Mouse (Mus musculus): ENCODE results near the gene Polk. TPM values are rescaled to one million over a fixed set of nuclear protein-coding genes. Genes with fewer than 3 reads are reported as not detected.

The Polk gene
- polyA plus RNA-seq, 1 experiment from 2014 or later, result 8.4 TPM

GRCm38 (mm10) chr13:96487968-96488367 lies 54.4 kb downstream of the Polk start:
- Histone ChIP-seq H3K27me3 (no peaks in the 10 kb centered on the region), H3K4me1 (no peaks in the 10 kb centered on the region), H3K9me3 (no peaks in the 10 kb centered on the region), H3K36me3 (replicated peaks) (peaks cover 15% of the 10 kb centered on the region), H3K4me2 (no peak overlapping the region), H3K9ac (no peak overlapping the region), H3K4me3 (replicated peaks) (no peak overlapping the region), H3K27ac (no peak overlapping the region)
- WGBS, result 89% methylated on average over 6 of the region's 6 CpGs
- ATAC-seq (ENCODE audit: low FRiP score), result no peak

- 95% methylated on average over 6 of the region's 6 CpGs for WGBS
- Histone ChIP-seq H3K27me3 (no peaks in the 10 kb centered on the region), H3K27ac (no peak overlapping the region), H3K9ac (no peak overlapping the region), H3K4me3 (replicated peaks) (no peak overlapping the region), H3K4me1 (no peaks in the 10 kb centered on the region), H3K36me3 (replicated peaks) (peaks cover 15% of the 10 kb centered on the region), H3K4me2 (no peak overlapping the region), H3K9me3 (no peaks in the 10 kb centered on the region)
- no peak for ATAC-seq (ENCODE audit: low FRiP score)
Observed at GRCm38 (mm10) chr13:96487230-96487629, 55.1 kb downstream of the Polk start.

- no peak overlapping the region for H3K27ac ChIP-seq
- H3K9ac ChIP-seq, result no peak overlapping the region
- no peaks in the 10 kb centered on the region for H3K27me3 ChIP-seq
- H3K4me3 ChIP-seq (replicated peaks), result no peak overlapping the region
- no peaks in the 10 kb centered on the region for H3K9me3 ChIP-seq
- WGBS, result 93% methylated on average over 1 of the region's 1 CpGs
- ATAC-seq (ENCODE audit: low FRiP score), result no peak
- no peak overlapping the region for H3K4me2 ChIP-seq
- H3K36me3 ChIP-seq (replicated peaks), result no peaks in the 10 kb centered on the region
- H3K4me1 ChIP-seq, result no peaks in the 10 kb centered on the region
Observed at GRCm38 (mm10) chr13:96478991-96479390, 63.4 kb downstream of the Polk start.

- 96% methylated on average over 4 of the region's 4 CpGs for WGBS
- no peak overlapping the region for H3K4me2 ChIP-seq
- no peak overlapping the region for H3K27ac ChIP-seq
- H3K9me3 ChIP-seq, result no peaks in the 10 kb centered on the region
- no peak overlapping the region for H3K9ac ChIP-seq
- no peak for ATAC-seq (ENCODE audit: low FRiP score)
- H3K4me1 ChIP-seq, result no peaks in the 10 kb centered on the region
- no peaks in the 10 kb centered on the region for H3K27me3 ChIP-seq
- no peak overlapping the region for H3K4me3 ChIP-seq (replicated peaks)
- H3K36me3 ChIP-seq (replicated peaks), result no peaks in the 10 kb centered on the region
Observed at GRCm38 (mm10) chr13:96477226-96477625, 65.2 kb downstream of the Polk start.

DNA sequence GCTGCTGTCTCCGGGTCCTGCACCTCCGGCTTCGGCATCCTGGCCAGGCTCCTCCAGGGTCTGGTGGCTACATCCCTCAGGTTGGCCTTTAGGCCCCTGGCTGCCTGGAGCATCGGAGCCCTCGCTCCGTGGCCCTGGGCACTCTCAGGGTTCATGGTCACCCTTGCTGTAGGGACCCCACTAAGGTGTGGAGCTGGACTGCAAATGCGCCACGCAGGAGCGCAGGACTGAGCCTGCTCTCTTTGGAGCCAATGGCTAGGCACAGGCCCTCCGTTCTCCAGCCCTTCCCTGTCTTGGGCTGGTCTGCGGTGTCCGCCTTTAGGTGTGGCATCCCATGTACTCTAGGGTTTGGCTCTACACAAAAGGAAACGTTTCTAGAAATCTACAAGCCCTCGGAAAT lies 71.4 kb downstream of the Polk start, which contains the start of gene Ankdd1b:
TSS of gene Ankdd1b (minus strand) at position 242 of the 400 bp plus-strand sequence.
- Histone ChIP-seq H3K4me1 (no peaks in the 10 kb centered on the region), H3K27ac (no peak within 1 kb of the TSS), H3K9me3 (no peaks in the 10 kb centered on the region), H3K27me3 (no peaks in the 10 kb centered on the region), H3K4me2 (no peak within 1 kb of the TSS), H3K9ac (no peak within 1 kb of the TSS), H3K4me3 (replicated peaks) (no peak within 1 kb of the TSS), H3K36me3 (replicated peaks) (no peaks in the 10 kb centered on the region)
- no peak for ATAC-seq (ENCODE audit: low FRiP score)
- 90% methylated on average over 14 of the region's 14 CpGs for WGBS

- Histone ChIP-seq H3K4me3 (replicated peaks) (no peak overlapping the region), H3K27ac (no peak overlapping the region), H3K9me3 (no peaks in the 10 kb centered on the region), H3K4me1 (no peaks in the 10 kb centered on the region), H3K27me3 (no peaks in the 10 kb centered on the region), H3K4me2 (no peak overlapping the region), H3K36me3 (replicated peaks) (no peaks in the 10 kb centered on the region), H3K9ac (no peak overlapping the region)
- ATAC-seq (ENCODE audit: low FRiP score), result no peak
- 87% methylated on average over 6 of the region's 6 CpGs for WGBS
Observed at GRCm38 (mm10) chr13:96470556-96470955, 71.8 kb downstream of the Polk start.

DNA sequence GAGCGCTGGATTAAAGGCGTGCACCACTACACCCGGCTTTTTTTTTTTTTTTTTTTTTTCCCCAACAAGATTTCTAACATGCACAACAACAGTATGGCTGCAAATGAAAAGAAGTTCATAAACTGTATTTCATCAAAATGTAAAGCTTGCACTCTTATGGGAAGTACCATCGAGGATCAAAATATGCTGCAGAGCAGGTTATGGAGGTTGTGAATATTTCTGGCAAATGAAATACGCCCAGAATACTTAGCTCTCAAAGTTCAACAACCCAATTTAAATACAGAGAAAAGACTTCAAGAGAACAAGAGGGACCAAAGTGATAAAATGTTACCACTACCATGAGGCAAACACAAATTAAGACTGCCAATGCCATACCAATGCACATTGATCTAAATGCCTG lies 73.7 kb downstream of the Polk start:
- no peaks in the 10 kb centered on the region for H3K36me3 ChIP-seq (replicated peaks)
- ATAC-seq (ENCODE audit: low FRiP score), result no peak
- H3K27me3 ChIP-seq, result no peaks in the 10 kb centered on the region
- no peak overlapping the region for H3K4me3 ChIP-seq (replicated peaks)
- H3K27ac ChIP-seq, result no peak overlapping the region
- no peak overlapping the region for H3K9ac ChIP-seq
- H3K4me1 ChIP-seq, result no peaks in the 10 kb centered on the region
- no peak overlapping the region for H3K4me2 ChIP-seq
- WGBS, result 87% methylated on average over 5 of the region's 5 CpGs
- H3K9me3 ChIP-seq, result no peaks in the 10 kb centered on the region

GRCm38 (mm10) chr13:96465315-96465714 lies 77.1 kb downstream of the Polk start:
- Histone ChIP-seq H3K27me3 (no peaks in the 10 kb centered on the region), H3K4me2 (no peak overlapping the region), H3K9me3 (no peaks in the 10 kb centered on the region), H3K9ac (no peak overlapping the region), H3K4me3 (replicated peaks) (no peak overlapping the region), H3K27ac (no peak overlapping the region), H3K36me3 (replicated peaks) (no peaks in the 10 kb centered on the region), H3K4me1 (no peaks in the 10 kb centered on the region)
- 68% methylated on average over 5 of the region's 5 CpGs for WGBS
- no peak for ATAC-seq (ENCODE audit: low FRiP score)

DNA sequence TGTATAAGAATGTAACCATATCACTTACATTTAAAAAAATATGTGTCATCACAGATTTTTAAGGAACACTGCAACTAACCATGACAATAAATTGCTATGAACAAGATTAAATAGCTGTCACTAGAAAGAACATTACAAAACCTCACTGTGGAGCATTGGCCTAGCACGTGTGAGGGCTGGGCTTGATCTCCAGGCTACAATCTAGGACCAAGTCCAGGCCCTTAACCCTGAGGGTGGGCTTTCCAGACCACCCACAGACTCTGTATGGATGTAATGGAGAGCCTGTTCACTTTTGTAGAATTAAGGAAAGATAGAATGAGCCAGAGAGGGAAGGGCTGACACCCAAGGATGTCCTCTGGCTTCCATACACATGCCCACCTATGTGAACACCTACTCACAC lies 79.7 kb downstream of the Polk start:
- ATAC-seq (ENCODE audit: low FRiP score), result no peak
- H3K4me1 ChIP-seq, result no peaks in the 10 kb centered on the region
- no peak overlapping the region for H3K4me2 ChIP-seq
- H3K9me3 ChIP-seq, result no peaks in the 10 kb centered on the region
- no peak overlapping the region for H3K4me3 ChIP-seq (replicated peaks)
- H3K27me3 ChIP-seq, result no peaks in the 10 kb centered on the region
- H3K36me3 ChIP-seq (replicated peaks), result no peaks in the 10 kb centered on the region
- WGBS, result 75% methylated on average over 1 of the region's 1 CpGs
- no peak overlapping the region for H3K27ac ChIP-seq
- H3K9ac ChIP-seq, result no peak overlapping the region

DNA sequence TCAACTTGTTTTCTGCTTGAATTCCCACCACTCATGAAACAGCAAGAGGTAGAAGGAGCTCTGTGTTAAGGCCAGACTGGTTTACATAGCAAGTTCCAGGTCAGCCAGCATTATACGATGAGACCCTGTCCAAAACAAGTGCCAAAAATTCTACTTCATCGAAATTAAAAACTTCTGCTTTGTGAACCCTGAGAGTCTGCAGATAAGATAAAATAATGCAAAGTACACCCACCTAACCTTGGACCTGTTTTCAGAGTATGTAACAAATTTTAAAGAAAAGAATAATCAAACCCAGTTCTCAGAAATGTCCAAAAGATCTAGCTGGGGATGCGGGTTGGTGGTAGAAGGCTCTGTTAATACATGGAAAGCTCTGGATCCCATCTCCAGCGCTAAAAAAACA lies 83.8 kb downstream of the Polk start:
- Histone ChIP-seq H3K4me1 (no peaks in the 10 kb centered on the region), H3K27ac (no peak overlapping the region), H3K9ac (no peak overlapping the region), H3K9me3 (no peaks in the 10 kb centered on the region), H3K36me3 (replicated peaks) (no peaks in the 10 kb centered on the region), H3K27me3 (no peaks in the 10 kb centered on the region), H3K4me3 (replicated peaks) (no peak overlapping the region), H3K4me2 (no peak overlapping the region)
- 89% methylated on average over 4 of the region's 4 CpGs for WGBS
- no peak for ATAC-seq (ENCODE audit: low FRiP score)

DNA sequence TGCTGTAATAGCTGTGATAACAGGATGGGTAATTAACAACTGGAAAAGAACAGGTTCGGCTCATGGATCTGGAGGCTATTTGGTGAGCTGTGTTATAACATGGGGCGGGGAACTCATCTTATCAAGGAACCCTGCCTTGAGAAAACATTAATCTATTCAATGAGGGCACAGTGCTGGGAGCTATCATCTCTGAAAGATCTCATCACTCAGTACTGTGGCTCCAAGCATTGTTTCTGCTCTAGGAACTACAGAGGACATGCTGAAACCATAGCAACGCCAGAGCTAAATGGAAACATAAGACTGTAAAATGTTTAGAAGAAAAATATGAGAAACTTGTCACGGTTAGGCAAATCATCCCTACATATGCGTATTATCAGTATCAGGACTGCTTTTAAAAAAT lies 84.4 kb downstream of the Polk start:
- H3K4me2 ChIP-seq, result no peak overlapping the region
- ATAC-seq (ENCODE audit: low FRiP score), result no peak
- no peaks in the 10 kb centered on the region for H3K4me1 ChIP-seq
- no peaks in the 10 kb centered on the region for H3K36me3 ChIP-seq (replicated peaks)
- H3K9me3 ChIP-seq, result no peaks in the 10 kb centered on the region
- H3K27me3 ChIP-seq, result no peaks in the 10 kb centered on the region
- no peak overlapping the region for H3K9ac ChIP-seq
- no peak overlapping the region for H3K4me3 ChIP-seq (replicated peaks)
- WGBS, result 89% methylated on average over 5 of the region's 5 CpGs
- H3K27ac ChIP-seq, result no peak overlapping the region

DNA sequence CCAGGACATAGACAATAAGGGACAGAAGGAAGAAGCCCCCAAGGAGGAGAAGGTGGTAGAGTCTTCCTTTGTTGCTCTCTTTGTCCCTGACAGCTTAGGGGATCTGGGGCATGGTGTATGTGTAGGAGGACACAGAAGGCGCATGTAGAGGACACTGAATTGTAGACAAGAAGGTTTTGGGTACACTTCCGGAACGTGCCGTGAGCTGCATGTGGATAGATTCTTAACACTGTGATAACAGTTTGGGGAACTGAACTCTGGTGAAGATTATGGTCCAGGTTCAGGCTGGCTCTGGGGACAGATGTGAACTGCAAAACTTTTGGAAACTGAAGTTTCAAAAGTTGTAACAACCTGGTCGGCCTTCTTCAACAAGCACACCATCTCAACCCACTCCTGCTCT lies 84.8 kb downstream of the Polk start:
- H3K9me3 ChIP-seq, result no peaks in the 10 kb centered on the region
- ATAC-seq (ENCODE audit: low FRiP score), result no peak
- 95% methylated on average over 5 of the region's 5 CpGs for WGBS

GRCm38 (mm10) chr13:96454288-96454687 lies 88.1 kb downstream of the Polk start:
- no peaks in the 10 kb centered on the region for H3K9me3 ChIP-seq
- H3K27ac ChIP-seq, result no peak overlapping the region
- no peaks in the 10 kb centered on the region for H3K36me3 ChIP-seq (replicated peaks)
- H3K9ac ChIP-seq, result no peak overlapping the region
- no peaks in the 10 kb centered on the region for H3K4me1 ChIP-seq
- no peak for ATAC-seq (ENCODE audit: low FRiP score)
- H3K27me3 ChIP-seq, result no peaks in the 10 kb centered on the region
- H3K4me2 ChIP-seq, result no peak overlapping the region
- H3K4me3 ChIP-seq (replicated peaks), result no peak overlapping the region
- 81% methylated on average over 3 of the region's 3 CpGs for WGBS

More for the DNA sequence above, 84.8 kb downstream of the Polk start:
- Histone ChIP-seq H3K4me3 (replicated peaks) (no peak overlapping the region), H3K27me3 (no peaks in the 10 kb centered on the region), H3K4me2 (no peak overlapping the region), H3K9ac (no peak overlapping the region), H3K4me1 (no peaks in the 10 kb centered on the region), H3K36me3 (replicated peaks) (no peaks in the 10 kb centered on the region), H3K27ac (no peak overlapping the region)

DNA sequence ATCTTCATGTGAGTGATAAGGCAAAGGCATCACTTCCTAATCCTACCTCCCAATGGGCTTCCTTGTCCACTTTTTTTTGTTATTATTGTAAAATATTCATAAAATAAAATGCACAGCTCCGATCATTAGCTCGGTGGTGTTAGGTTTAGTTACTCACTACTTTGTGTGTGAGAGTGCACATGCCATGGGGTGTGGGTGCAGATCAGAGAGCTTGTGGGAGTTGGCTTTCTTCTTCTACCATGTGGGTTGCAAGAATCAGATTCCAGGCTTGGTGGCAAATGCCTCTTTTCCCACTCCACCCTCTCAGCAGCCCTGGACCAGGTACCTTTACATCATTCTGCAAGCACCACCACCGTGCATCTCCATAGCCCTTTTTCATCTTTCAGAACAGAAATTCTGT lies 89.8 kb downstream of the Polk start:
- WGBS, result 92% methylated on average over 3 of the region's 3 CpGs

More for the DNA sequence above, 89.8 kb downstream of the Polk start:
- Histone ChIP-seq H3K4me2 (no peak overlapping the region), H3K9ac (no peak overlapping the region), H3K9me3 (no peaks in the 10 kb centered on the region), H3K27me3 (no peaks in the 10 kb centered on the region), H3K4me1 (no peaks in the 10 kb centered on the region), H3K4me3 (replicated peaks) (no peak overlapping the region), H3K27ac (no peak overlapping the region), H3K36me3 (replicated peaks) (no peaks in the 10 kb centered on the region)
- ATAC-seq (ENCODE audit: low FRiP score), result no peak

Data from forebrain, embryonic 12.5 days (tissue).